Mouse (Mus musculus) liver, adult 2 months (tissue): ENCODE measurements around the gene Etfrf1.

Source experiments
- CTCF ChIP-seq: fragments of 200-500 bp; IDR thresholded peaks from 2 replicates; pipeline ENCODE4 v1.5.1; 2011; ENCODE audit warnings: low read depth, low read length, control low read depth
- POLR2A ChIP-seq: fragments of 200-500 bp; IDR thresholded peaks from 2 replicates; pipeline ENCODE4 v1.6.1; 2011; ENCODE audit warnings: low read length, control low read depth; ENCODE audit not compliant: insufficient read depth; ENCODE audit errors: extremely low read depth

DNA sequence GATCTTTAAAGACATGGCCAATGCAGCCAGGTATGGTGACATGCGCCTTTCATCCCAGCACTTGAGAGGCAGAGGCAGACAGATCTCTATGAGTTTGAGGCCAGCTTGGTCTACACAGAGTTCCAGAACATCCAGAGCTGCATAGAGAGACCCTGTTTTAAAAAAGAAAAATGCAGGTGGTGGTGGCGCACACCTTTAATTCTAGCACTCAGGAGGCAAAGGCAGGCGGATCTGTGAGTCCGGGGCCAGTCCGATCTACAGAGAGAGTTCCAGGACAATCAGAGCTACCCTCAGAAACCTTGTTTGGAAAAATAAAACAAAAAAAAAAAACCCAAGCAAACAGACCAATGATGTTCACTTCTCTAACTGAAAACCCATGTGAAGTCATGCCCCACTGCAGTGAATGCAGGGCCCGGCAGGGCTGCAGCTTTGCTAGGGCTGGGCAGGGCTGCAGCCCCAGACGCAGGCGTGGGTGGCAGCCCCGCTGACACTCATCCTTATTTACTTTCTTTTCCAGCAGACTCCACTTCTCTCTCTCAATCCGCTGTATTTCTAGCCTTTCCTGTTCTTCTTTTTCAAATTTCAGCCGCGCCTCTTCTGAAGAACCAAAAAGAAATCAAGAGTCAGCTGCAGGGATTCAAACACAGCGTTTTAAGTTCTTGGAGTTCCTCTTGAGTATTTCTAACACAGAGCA is 8.4 kb upstream of the Etfrf1 start:
- no peak for TF ChIP-seq POLR2A
- no peak for TF ChIP-seq CTCF
